Mouse (Mus musculus): ENCODE measurements at regions not wholly inside any gene's neighbourhood (a gene's known extent, or its start where the extent isn't known, plus 50 kb on each side); places are given as distances from the start of the nearest gene placed in this dataset.

DNA sequence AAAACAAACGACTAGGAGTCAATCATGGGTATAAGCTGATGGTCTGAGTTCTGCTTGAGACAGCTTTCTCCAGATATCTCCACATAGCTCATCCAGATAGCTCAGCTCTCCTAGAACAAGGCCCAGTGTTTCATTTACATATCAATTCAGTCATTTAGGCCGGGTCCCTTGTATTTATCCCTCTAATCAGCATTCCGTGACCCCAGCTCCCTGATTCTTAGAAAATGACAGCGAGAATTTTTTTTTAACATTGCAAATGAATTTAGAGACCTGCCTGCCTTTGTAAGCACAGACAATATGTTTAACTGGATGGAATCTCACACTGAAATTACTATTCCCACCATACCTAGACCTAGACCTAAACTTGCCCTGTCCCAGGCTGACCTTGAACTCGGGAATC is 171.1 kb upstream of the Mkln1 start:
- Histone ChIP-seq H3K9ac (no peak overlapping the region), H3K27me3 (peaks cover 14% of the 10 kb centered on the region; the same call in 1 of the 2 replicates), H3K9me3 (no peaks in the 10 kb centered on the region), H3K36me3 (no peaks in the 10 kb centered on the region), H3K4me3 (no peak overlapping the region), H3K4me1 (replicated peaks) (no peaks in the 10 kb centered on the region), H3K27ac (no peak overlapping the region), H3K4me2 (no peak overlapping the region)
- 38% methylated on average over 5 of the region's 5 CpGs for WGBS
- ATAC-seq (ENCODE audit: low FRiP score): no peak

DNA sequence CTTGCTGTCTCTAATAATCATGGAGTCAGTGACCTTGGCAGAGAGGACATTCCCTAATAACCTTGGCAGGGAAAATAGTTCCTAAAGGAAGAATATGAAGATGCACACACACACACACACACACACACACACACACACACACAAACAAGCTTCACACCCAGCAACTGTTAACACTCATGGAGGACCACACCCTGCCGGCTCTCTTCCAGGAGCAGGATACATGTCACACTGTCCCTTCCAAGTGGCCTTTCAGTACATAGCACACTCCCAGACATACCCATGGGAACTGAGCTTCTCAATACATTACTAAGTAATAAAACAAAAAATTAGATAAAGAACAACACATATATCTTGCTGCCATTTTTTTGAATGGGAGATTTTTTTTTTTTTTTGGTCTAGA is 170.5 kb upstream of the Mkln1 start:
- WGBS: 92% methylated on average over 1 of the region's 1 CpGs

DNA sequence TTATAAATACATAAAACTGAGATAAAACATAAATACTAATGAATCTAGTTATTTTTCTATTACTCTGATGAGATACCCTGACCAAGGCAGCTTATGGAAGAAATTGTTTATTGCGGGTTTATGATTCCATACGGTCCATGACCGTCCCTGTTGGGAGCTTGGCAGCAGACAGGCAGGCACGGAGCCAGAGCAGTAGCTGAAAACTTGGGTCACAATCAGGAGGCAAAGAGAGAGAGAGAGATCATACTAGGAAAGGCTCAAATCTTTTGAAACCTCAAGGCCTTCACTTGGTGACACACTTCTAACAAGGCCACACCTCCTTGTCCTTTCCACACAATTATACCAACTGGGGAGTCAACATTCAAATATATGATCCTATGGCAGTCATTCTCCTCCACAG is 166.7 kb upstream of the Mkln1 start:
- Histone ChIP-seq H3K27me3 (no peaks in the 10 kb centered on the region), H3K36me3 (no peaks in the 10 kb centered on the region), H3K4me1 (replicated peaks) (peaks cover 16% of the 10 kb centered on the region), H3K4me2 (no peak overlapping the region), H3K9me3 (no peaks in the 10 kb centered on the region), H3K4me3 (no peak overlapping the region), H3K9ac (no peak overlapping the region), H3K27ac (no peak overlapping the region)
- WGBS: 81% methylated on average over 4 of the region's 4 CpGs
- no peak for ATAC-seq (ENCODE audit: low FRiP score)

More for the DNA sequence above, 170.5 kb upstream of the Mkln1 start:
- Histone ChIP-seq H3K4me2 (no peak overlapping the region), H3K9me3 (no peaks in the 10 kb centered on the region), H3K9ac (no peak overlapping the region), H3K4me1 (replicated peaks) (peaks cover 5% of the 10 kb centered on the region), H3K27me3 (peaks cover 7% of the 10 kb centered on the region; the same call in 1 of the 2 replicates), H3K36me3 (no peaks in the 10 kb centered on the region), H3K27ac (no peak overlapping the region), H3K4me3 (no peak overlapping the region)
- ATAC-seq (ENCODE audit: low FRiP score): no peak

DNA sequence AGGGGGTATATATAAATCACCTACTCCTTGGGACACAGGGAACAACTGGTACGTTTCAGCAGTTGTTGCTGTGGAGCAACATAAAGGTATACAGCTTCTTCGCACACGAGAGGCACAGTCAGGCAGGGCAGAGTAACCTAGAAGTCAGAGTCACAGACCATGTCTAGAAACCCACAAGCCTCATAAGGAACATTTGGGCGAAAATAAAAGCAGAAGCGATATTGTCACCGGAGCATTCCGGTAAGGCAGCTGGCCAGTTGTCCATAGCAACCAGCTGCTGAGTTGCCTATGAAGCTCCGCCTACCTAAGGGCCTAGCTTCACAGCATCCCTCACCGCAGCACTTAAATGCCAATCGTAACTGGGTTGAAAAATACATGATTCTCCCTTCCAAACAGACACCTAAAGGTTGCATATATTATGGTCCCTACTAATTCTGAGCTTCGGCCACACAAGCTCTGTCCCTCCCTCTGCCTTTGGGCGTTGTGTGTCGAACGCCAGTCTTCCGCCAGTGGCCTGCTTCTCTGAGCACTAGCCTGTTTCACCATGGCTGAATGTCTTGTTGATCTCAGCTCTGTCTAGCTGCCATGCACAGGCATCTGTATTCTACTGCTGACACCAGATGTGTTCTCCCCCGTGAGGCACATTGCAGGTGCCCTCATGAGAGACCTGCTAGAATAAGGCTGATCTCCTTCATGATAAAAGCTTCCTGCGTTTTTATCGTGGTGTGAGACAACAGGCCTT is 165.1 kb upstream of the Mkln1 start:
- no peaks in the 10 kb centered on the region for H3K36me3 ChIP-seq
- peak overlapping the region; percentile 6; the same call in 1 of the 2 replicates for H3K4me2 ChIP-seq
- peaks cover 16% of the 10 kb centered on the region for H3K4me1 ChIP-seq (replicated peaks)
- H3K9me3 ChIP-seq: no peaks in the 10 kb centered on the region
- H3K27ac ChIP-seq: peak overlapping the region; percentile 75
- H3K9ac ChIP-seq: no peak overlapping the region
- ATAC-seq (ENCODE audit: low FRiP score): peak; percentile 77
- WGBS: 36% methylated on average over 18 of the region's 18 CpGs
- H3K4me3 ChIP-seq: no peak overlapping the region
- no peaks in the 10 kb centered on the region for H3K27me3 ChIP-seq

DNA sequence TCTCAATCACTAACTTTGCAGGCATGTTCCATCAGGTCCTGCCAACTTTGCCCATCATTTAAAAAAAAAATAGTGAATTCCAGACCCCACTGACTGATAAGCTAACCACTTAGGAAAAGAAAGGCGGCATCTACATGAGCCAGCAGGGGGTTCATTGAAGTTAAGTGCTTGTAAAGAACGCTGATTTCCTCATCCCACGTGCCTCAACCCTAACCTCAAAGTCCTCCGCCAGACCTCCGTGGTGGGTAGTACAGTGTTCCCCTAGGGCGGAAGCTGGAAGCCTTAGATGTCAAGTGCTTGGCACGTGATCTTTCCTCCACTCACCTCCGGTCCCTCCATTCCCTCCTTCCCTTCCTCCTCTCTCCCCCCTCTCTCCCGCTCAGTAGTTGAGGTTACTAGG is 158.5 kb upstream of the Mkln1 start:
- no peaks in the 10 kb centered on the region for H3K9me3 ChIP-seq
- no peak overlapping the region for H3K4me3 ChIP-seq
- WGBS: 19% methylated on average over 9 of the region's 9 CpGs
- H3K4me2 ChIP-seq: no peak overlapping the region
- no peaks in the 10 kb centered on the region for H3K27me3 ChIP-seq
- H3K27ac ChIP-seq: no peak overlapping the region
- no peak for ATAC-seq (ENCODE audit: low FRiP score)
- no peak overlapping the region for H3K9ac ChIP-seq
- H3K4me1 ChIP-seq (replicated peaks): 0 out of 2 replicates have a peak, but pooled peaks cover 3% of the 10 kb centered on the region
- no peaks in the 10 kb centered on the region for H3K36me3 ChIP-seq

DNA sequence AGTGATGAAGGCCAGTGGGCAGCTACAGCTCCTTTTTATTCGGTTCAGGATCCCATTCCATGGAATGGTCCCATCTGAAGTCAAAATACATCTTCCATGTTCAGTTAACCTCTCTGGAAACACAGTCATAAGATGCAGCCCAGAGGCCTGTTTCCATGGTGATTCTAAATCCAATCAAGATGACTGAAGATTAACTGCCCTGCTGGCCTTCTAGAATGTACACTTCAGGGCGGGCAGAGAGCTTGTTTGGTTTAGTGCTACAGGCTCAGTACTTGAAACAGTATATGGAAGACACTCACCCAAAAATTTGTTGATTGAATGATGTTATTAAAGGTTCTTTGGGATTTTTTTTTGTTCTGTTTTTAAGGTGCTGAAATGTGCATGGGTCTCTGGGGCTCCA is 148.0 kb upstream of the Mkln1 start:
- H3K27me3 ChIP-seq: no peaks in the 10 kb centered on the region
- H3K4me1 ChIP-seq (replicated peaks): peaks cover 9% of the 10 kb centered on the region; the same call in 1 of the 2 replicates
- WGBS: 73% methylated on average over 2 of the region's 2 CpGs
- H3K4me3 ChIP-seq: no peak overlapping the region
- H3K36me3 ChIP-seq: no peaks in the 10 kb centered on the region
- H3K27ac ChIP-seq: no peak overlapping the region
- H3K9ac ChIP-seq: no peak overlapping the region
- H3K9me3 ChIP-seq: no peaks in the 10 kb centered on the region
- no peak for ATAC-seq (ENCODE audit: low FRiP score)
- H3K4me2 ChIP-seq: no peak overlapping the region

DNA sequence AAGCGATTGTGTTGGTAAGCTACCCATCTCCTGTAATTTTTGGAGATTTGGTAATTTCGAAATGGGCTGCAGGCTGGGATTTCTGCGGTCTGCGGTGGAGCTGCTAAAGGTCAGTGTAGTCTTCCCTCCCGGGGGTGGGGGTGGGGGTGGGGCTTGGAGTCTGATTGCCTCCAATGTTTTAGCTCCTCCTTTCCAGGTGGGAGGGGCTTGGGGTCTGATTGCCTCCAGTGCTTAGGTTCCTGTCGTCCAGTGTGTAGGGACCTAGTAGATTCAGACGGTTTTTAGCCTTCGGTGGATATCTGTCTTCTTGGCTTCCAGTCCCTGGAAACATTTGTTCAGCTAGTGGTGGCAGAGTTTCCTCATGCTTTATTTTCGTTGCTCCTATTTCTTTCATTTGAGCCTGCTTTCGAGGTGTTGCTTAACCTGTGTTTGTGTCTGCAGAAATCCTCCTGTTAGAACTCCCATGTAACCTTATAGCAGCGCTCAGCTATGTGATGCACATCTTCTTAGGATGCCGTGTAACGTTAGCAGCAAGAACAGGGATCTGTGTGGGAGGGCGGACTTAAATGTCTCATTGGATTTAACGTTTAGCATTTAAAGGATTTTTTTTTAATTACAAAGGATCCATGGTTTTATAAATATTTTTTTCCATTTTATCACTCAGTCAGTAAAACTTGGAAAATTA is 145.1 kb upstream of the Mkln1 start:
- H3K36me3 ChIP-seq: no peaks in the 10 kb centered on the region
- no peaks in the 10 kb centered on the region for H3K9me3 ChIP-seq
- no peaks in the 10 kb centered on the region for H3K27me3 ChIP-seq
- peak overlapping the region; percentile 35 for H3K4me2 ChIP-seq
- peaks cover 9% of the 10 kb centered on the region; the same call in 1 of the 2 replicates for H3K4me1 ChIP-seq (replicated peaks)
- H3K9ac ChIP-seq: no peak overlapping the region
- H3K4me3 ChIP-seq: no peak overlapping the region
- H3K27ac ChIP-seq: no peak overlapping the region
- ATAC-seq (ENCODE audit: low FRiP score): no peak
- 27% methylated on average over 15 of the region's 15 CpGs for WGBS

DNA sequence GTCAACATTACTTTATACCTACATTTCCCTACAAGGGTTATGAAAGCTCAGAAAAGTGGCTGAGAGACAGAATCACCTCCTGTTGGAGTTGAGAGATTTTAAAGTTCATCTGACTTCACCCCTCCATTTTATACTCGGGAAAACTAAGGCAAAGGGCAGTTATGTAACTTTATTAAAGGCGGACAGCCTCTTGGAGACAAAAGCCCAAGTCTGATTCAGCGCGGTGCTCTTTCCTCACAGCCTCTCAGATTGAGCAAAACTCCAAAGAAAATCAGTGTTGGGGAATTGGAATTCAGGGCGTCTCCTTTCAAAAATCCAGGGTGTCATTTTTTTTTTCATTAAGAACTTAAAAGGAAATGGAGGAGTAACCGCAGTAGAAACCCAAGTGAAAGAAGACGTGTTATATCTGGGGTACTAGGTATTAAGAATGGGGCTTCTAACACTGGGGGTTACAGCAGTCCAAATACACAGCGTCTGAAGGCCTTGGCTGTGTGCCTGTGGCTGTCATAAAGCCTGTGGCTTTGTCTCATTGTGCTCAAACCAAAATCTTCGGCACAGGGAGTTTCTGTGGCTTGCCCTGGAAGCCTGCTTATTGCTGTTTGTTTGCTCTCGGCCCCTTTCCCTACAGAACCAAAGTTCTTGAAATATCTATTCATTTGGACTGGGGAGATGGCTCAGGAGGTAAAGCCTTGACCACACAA is 137.7 kb upstream of the Mkln1 start:
- no peak overlapping the region for H3K4me3 ChIP-seq
- no peak overlapping the region for H3K27ac ChIP-seq
- 86% methylated on average over 10 of the region's 10 CpGs for WGBS
- no peak for ATAC-seq (ENCODE audit: low FRiP score)
- H3K4me2 ChIP-seq: no peak overlapping the region
- H3K36me3 ChIP-seq: no peaks in the 10 kb centered on the region
- H3K9me3 ChIP-seq: no peaks in the 10 kb centered on the region
- no peaks in the 10 kb centered on the region for H3K27me3 ChIP-seq
- H3K9ac ChIP-seq: no peak overlapping the region
- no peaks in the 10 kb centered on the region for H3K4me1 ChIP-seq (replicated peaks)

DNA sequence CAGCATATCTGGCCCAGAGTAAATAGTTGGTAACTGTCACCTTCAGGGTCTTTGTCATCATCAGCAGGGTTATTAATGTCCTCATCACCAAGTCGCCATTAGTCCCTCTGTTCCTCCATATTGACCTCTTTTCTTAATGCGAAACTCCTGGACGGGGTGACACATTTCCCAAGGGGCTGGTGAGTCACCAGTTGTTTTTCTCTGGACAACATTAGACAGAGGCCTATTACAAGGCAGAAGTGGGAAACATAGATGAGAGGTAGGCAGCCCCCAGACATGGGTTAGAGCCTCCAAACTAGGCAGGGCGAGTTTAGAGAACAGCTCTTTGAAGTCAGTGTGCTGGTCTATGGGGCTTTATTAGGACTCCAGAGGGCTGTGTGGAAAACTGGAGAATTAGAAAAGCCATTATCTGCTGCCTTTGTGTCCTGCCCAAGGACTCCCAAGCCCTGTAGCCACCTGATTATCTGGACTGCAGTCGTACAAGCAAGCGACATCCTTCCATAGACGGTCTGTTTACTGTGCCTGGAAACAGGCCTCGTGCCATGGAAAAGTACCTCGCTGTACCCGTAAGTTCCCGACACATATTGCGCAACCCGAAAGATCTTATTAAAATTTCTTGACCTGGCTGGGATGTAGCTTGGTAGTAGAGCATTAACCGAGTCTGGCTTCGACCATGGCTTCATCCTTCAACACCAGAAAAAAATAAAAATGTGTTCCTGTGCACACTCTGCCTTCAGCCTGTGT is 136.6 kb upstream of the Mkln1 start:
- WGBS: 90% methylated on average over 15 of the region's 15 CpGs
- Histone ChIP-seq H3K4me2 (no peak overlapping the region), H3K27me3 (no peaks in the 10 kb centered on the region), H3K9ac (no peak overlapping the region), H3K27ac (no peak overlapping the region), H3K4me3 (no peak overlapping the region), H3K36me3 (no peaks in the 10 kb centered on the region), H3K9me3 (no peaks in the 10 kb centered on the region), H3K4me1 (replicated peaks) (no peaks in the 10 kb centered on the region)
- no peak for ATAC-seq (ENCODE audit: low FRiP score)

DNA sequence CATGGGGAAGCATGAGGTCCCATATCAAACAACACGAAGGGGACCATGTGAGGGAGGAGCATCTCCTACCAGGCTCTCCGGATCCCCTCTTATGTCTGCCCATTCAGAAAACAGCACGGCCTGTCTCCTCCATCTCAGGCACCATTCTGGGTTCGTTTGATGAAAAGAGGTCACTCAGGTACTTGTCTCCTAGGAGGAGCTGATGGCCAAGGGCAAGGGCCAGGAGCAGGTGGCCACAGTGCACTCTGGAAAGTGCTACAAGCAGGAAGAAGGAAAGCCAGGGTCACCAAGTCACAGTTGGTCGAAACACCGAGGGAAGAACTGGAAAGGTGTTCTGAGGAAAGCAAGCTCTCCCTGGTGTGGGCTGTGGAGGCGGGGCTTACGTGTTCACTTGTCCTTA is 135.9 kb upstream of the Mkln1 start:
- Histone ChIP-seq H3K9ac (no peak overlapping the region), H3K4me1 (replicated peaks) (no peaks in the 10 kb centered on the region), H3K27ac (no peak overlapping the region), H3K4me2 (no peak overlapping the region), H3K36me3 (no peaks in the 10 kb centered on the region), H3K4me3 (no peak overlapping the region), H3K9me3 (no peaks in the 10 kb centered on the region), H3K27me3 (no peaks in the 10 kb centered on the region)
- ATAC-seq (ENCODE audit: low FRiP score): no peak
- WGBS: 90% methylated on average over 8 of the region's 8 CpGs

DNA sequence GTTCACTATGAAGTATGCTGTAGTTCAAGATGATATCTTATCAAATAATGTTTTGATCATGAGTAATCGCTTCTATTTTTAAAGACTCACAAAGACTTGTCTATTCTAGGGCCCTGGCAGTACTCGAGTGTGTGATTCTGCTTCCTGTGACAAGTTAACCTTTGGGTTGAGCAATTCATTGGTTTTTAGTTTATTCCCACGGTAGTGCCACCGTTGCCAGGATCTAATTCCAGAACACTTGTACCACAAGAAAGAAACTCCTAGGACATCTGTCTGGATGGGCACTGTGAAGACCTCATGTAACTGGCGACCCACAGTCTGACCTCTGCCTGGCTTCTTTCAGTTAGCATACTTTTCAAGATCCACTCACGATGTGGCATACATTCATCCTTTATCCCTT is 134.7 kb upstream of the Mkln1 start:
- Histone ChIP-seq H3K4me3 (no peak overlapping the region), H3K9ac (no peak overlapping the region), H3K27ac (no peak overlapping the region), H3K27me3 (no peaks in the 10 kb centered on the region), H3K36me3 (no peaks in the 10 kb centered on the region), H3K9me3 (no peaks in the 10 kb centered on the region), H3K4me2 (no peak overlapping the region), H3K4me1 (replicated peaks) (no peaks in the 10 kb centered on the region)
- 92% methylated on average over 6 of the region's 6 CpGs for WGBS
- ATAC-seq (ENCODE audit: low FRiP score): no peak

DNA sequence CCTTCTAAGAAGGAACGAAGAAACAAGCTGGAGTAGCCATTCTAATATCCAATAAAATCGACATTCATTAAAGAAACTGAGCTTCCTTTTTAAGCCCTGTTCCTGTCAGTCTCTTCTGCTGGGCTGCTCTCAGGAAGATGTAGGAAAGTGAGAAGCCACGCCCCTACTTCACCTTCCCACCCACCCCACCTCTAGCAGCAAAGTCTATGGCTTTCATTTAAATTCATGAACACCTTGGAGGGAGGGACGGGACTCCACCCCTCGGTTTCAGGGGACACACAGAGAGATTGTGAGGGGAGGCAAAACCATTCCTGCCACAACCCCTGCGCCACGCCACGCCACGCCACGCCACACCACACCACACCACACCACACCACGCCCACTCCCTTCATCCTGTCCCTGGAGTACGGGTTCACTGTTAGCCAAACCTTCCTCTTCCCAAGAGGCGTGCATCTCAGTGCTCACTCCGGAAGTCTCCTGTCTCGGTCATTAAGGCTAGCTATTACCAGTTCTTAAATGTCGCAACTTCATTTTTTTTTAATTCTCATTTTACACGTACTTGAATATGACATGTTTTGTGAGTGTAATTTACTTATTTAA is 132.0 kb upstream of the Mkln1 start:
- H3K27ac ChIP-seq: no peak overlapping the region
- 80% methylated on average over 17 of the region's 17 CpGs for WGBS
- H3K9me3 ChIP-seq: no peaks in the 10 kb centered on the region
- no peaks in the 10 kb centered on the region for H3K4me1 ChIP-seq (replicated peaks)
- H3K4me2 ChIP-seq: no peak overlapping the region
- H3K4me3 ChIP-seq: no peak overlapping the region
- H3K9ac ChIP-seq: no peak overlapping the region
- ATAC-seq (ENCODE audit: low FRiP score): no peak
- no peaks in the 10 kb centered on the region for H3K27me3 ChIP-seq
- H3K36me3 ChIP-seq: no peaks in the 10 kb centered on the region

Data from hindbrain, embryonic 13.5 days (tissue).